Mouse (Mus musculus): ENCODE data around the gene Tnrc6c. TPM values are rescaled to one million over a fixed set of nuclear protein-coding genes. Genes with fewer than 3 reads are reported as not detected.

Tnrc6c gene
- polyA plus RNA-seq, 1 experiment from 2014 or later, result 2.4 TPM

GRCm38 (mm10) chr11:117655292-117656076, 1.4 kb downstream of the Tnrc6c start:
- ATAC-seq (ENCODE audit: insufficient read depth), result no peak; the same call in 1 of the 2 replicates
- peaks cover 48% of the 10 kb centered on the region for H3K4me1 ChIP-seq (replicated peaks)

DNA sequence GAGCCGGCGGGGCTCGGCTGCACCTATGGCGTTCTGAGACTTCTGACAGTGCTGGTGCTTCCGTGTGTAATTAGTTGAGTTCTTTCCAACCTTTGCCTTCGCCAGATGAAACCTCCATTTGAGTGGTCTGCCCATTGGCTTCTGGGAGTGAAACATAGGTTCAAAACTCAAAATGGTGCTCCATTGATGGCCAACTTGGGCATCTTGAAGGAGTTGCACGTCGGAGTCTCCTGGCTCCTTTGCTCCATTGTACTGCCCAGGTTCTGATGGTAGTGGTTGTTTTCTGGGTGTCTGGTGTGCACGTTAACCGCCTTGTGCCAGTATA, 1.9 kb downstream of the Tnrc6c start:
- peaks cover 48% of the 10 kb centered on the region for H3K4me1 ChIP-seq (replicated peaks)
- H3K27me3 ChIP-seq, result peaks cover 32% of the 10 kb centered on the region
- H3K9me3 ChIP-seq (replicated peaks), result no peaks in the 10 kb centered on the region
- 13% methylated on average over 10 of the region's 10 CpGs for WGBS (ENCODE audit: insufficient replicate concordance)
- ATAC-seq (ENCODE audit: insufficient read depth), result no peak
- peak overlapping the region; percentile 84; the same call in 1 of the 2 replicates for H3K9ac ChIP-seq
- H3K36me3 ChIP-seq (replicated peaks), result no peaks in the 10 kb centered on the region
- peak overlapping the region; percentile 82 for H3K4me3 ChIP-seq (replicated peaks)
- H3K4me2 ChIP-seq, result peak overlapping the region; percentile 96
- no peak overlapping the region for H3K27ac ChIP-seq (replicated peaks)

More at GRCm38 (mm10) chr11:117655292-117656076, 1.4 kb downstream of the Tnrc6c start:
- H3K36me3 ChIP-seq (replicated peaks), result no peaks in the 10 kb centered on the region
- peak overlapping the region; percentile 84 for H3K9ac ChIP-seq
- peak overlapping the region; percentile 96 for H3K4me2 ChIP-seq
- peak overlapping the region; percentile 82 for H3K4me3 ChIP-seq (replicated peaks)
- no peaks in the 10 kb centered on the region for H3K9me3 ChIP-seq (replicated peaks)
- under 1% methylated on average over 80 of the region's 80 CpGs for WGBS (ENCODE audit: insufficient replicate concordance)
- H3K27ac ChIP-seq (replicated peaks), result peak overlapping the region; percentile 83
- H3K27me3 ChIP-seq, result peaks cover 38% of the 10 kb centered on the region

DNA sequence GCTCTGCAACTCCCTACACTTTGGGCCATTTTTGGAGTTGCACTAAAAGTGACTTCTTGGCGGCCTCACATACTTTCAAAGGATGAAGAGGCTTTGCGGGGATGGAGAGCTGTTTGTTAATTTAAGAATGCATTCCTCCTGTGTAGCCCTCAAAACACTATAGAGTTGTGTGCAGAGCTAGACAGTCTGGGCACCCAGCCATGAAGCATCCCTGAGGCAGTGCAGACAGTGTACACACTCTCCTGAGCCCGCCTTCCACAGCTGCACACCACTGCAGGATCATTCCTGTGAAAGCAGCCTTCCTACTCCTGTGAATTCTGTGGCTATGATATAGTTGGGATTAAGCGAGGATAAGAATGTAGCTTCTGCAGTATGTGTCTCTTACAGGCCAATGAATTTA, 4.9 kb downstream of the Tnrc6c start:
- peaks cover 3% of the 10 kb centered on the region for H3K27me3 ChIP-seq
- H3K4me2 ChIP-seq, result no peak overlapping the region
- H3K9ac ChIP-seq, result no peak overlapping the region
- H3K9me3 ChIP-seq (replicated peaks), result no peaks in the 10 kb centered on the region
- no peak overlapping the region for H3K4me3 ChIP-seq (replicated peaks)
- no peak overlapping the region for H3K27ac ChIP-seq (replicated peaks)
- no peak for ATAC-seq (ENCODE audit: insufficient read depth)
- H3K4me1 ChIP-seq (replicated peaks), result peaks cover 45% of the 10 kb centered on the region
- no peaks in the 10 kb centered on the region for H3K36me3 ChIP-seq (replicated peaks)
- WGBS (ENCODE audit: insufficient replicate concordance), result 73% methylated on average over 4 of the region's 4 CpGs

DNA sequence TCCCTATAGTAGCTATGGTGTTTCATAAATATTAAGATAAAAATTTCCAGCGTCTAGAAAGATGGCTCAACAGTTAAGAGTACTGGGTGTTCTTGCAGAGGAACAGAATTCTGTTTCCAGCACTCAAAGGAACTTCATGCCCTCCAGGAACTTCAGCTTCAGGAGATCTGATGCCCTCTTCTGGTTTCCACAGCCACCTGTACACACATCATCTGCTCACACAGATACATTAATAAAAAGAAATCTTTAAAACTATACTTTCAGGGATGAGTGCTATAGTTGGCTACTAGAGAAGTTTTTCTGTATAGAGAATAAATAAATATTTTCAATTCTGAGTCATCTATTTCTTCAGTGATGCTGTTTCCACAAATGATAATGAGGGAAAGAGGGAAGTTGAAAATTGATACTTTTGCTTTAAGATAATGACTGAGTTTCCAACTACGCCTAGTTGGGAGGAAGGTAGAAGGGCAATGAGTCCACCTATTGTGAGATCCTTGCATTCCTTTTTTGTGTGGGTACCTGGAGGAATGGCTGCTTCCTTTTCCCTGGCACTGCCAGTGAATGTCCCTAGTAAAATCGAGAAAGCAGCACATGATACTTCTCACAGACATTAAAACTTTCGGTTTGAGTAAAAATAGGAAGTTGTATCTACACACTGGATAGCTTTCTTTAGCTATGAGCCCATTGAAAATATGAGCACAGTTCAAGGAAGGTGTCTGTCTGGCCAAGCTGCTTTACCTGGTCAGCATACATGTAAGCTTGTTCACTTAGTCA, 9.1 kb downstream of the Tnrc6c start:
- peaks cover 21% of the 10 kb centered on the region for H3K4me1 ChIP-seq (replicated peaks)
- no peak for ATAC-seq (ENCODE audit: insufficient read depth)
- no peak overlapping the region for H3K4me2 ChIP-seq
- no peak overlapping the region for H3K9ac ChIP-seq
- no peak overlapping the region for H3K27ac ChIP-seq (replicated peaks)
- H3K36me3 ChIP-seq (replicated peaks), result no peaks in the 10 kb centered on the region
- no peaks in the 10 kb centered on the region for H3K9me3 ChIP-seq (replicated peaks)
- WGBS (ENCODE audit: insufficient replicate concordance), result 30% methylated on average over 4 of the region's 4 CpGs
- H3K4me3 ChIP-seq (replicated peaks), result no peak overlapping the region
- H3K27me3 ChIP-seq, result no peaks in the 10 kb centered on the region

- no peak overlapping the region for H3K9ac ChIP-seq
- H3K27ac ChIP-seq (replicated peaks), result no peak overlapping the region
- ATAC-seq (ENCODE audit: insufficient read depth), result no peak
- H3K9me3 ChIP-seq (replicated peaks), result no peaks in the 10 kb centered on the region
- H3K4me2 ChIP-seq, result no peak overlapping the region
- no peaks in the 10 kb centered on the region for H3K27me3 ChIP-seq
- H3K36me3 ChIP-seq (replicated peaks), result no peaks in the 10 kb centered on the region
- H3K4me3 ChIP-seq (replicated peaks), result no peak overlapping the region
- H3K4me1 ChIP-seq (replicated peaks), result peaks cover 19% of the 10 kb centered on the region
These were observed 9.7 kb downstream of the Tnrc6c start for GRCm38 (mm10) chr11:117663810-117664139.

GRCm38 (mm10) chr11:117665189-117665588, 11.1 kb downstream of the Tnrc6c start:
- ATAC-seq (ENCODE audit: insufficient read depth), result no peak
- H3K27ac ChIP-seq (replicated peaks), result no peak overlapping the region
- no peak overlapping the region for H3K9ac ChIP-seq
- no peaks in the 10 kb centered on the region for H3K9me3 ChIP-seq (replicated peaks)
- no peaks in the 10 kb centered on the region for H3K36me3 ChIP-seq (replicated peaks)
- no peak overlapping the region for H3K4me2 ChIP-seq
- WGBS (ENCODE audit: insufficient replicate concordance), result 66% methylated on average over 3 of the region's 3 CpGs
- H3K4me1 ChIP-seq (replicated peaks), result peaks cover 13% of the 10 kb centered on the region
- no peak overlapping the region for H3K4me3 ChIP-seq (replicated peaks)
- H3K27me3 ChIP-seq, result no peaks in the 10 kb centered on the region

DNA sequence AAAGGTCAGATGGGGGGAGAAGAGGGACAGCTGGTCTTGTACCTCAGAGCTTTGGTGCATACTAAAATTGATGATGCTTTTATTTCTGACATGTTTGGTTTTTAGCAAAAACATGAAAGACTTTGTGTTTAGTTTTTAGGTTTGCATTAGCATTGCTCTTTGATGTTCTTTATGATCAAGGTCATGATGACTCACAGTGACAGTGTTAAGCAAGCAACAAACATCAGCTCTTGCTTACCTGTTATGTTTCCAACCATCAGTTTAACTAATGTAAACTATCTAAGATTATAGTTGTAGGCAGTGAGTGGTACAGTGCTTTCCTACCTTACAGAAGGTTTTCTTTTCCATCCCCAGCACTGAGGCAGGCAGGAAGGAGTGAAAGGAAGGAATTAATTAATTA, 12.5 kb downstream of the Tnrc6c start:
- Histone ChIP-seq H3K4me2 (no peak overlapping the region), H3K36me3 (replicated peaks) (no peaks in the 10 kb centered on the region), H3K9me3 (replicated peaks) (no peaks in the 10 kb centered on the region), H3K4me3 (replicated peaks) (no peak overlapping the region), H3K27me3 (no peaks in the 10 kb centered on the region), H3K9ac (no peak overlapping the region), H3K27ac (replicated peaks) (no peak overlapping the region), H3K4me1 (replicated peaks) (peaks cover 11% of the 10 kb centered on the region)
- ATAC-seq (ENCODE audit: insufficient read depth), result no peak

GRCm38 (mm10) chr11:117667152-117667551, 13.1 kb downstream of the Tnrc6c start:
- Histone ChIP-seq H3K9me3 (replicated peaks) (no peaks in the 10 kb centered on the region), H3K27me3 (no peaks in the 10 kb centered on the region), H3K36me3 (replicated peaks) (no peaks in the 10 kb centered on the region), H3K27ac (replicated peaks) (no peak overlapping the region), H3K9ac (no peak overlapping the region), H3K4me2 (no peak overlapping the region), H3K4me1 (replicated peaks) (peaks cover 9% of the 10 kb centered on the region), H3K4me3 (replicated peaks) (no peak overlapping the region)
- no peak for ATAC-seq (ENCODE audit: insufficient read depth)
- WGBS (ENCODE audit: insufficient replicate concordance), result 77% methylated on average over 5 of the region's 5 CpGs

DNA sequence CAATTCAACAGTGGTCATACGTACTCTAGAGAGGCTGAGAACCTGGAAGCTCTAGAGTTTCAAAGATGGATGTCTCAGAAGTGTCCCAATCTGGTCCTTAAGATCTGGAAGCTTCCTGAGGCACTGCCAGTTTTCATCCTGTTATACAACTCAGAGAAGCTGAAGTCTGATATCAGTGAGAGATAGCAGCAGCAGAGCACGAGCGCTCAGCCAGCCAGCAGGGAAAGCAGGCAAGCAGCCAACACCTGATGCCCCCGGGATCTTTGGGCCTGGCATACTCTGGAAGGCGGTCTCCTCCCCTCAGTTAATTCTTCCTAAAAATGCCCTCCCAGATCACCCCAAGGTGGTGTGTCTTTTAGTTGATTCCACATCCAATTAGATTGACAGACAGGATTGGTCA, 13.7 kb downstream of the Tnrc6c start:
- no peak overlapping the region for H3K4me2 ChIP-seq
- no peak overlapping the region for H3K27ac ChIP-seq (replicated peaks)
- H3K4me3 ChIP-seq (replicated peaks), result no peak overlapping the region
- 55% methylated on average over 5 of the region's 5 CpGs for WGBS (ENCODE audit: insufficient replicate concordance)
- no peak for ATAC-seq (ENCODE audit: insufficient read depth)
- no peaks in the 10 kb centered on the region for H3K36me3 ChIP-seq (replicated peaks)
- H3K27me3 ChIP-seq, result no peaks in the 10 kb centered on the region
- no peaks in the 10 kb centered on the region for H3K9me3 ChIP-seq (replicated peaks)
- peaks cover 9% of the 10 kb centered on the region for H3K4me1 ChIP-seq (replicated peaks)
- no peak overlapping the region for H3K9ac ChIP-seq

DNA sequence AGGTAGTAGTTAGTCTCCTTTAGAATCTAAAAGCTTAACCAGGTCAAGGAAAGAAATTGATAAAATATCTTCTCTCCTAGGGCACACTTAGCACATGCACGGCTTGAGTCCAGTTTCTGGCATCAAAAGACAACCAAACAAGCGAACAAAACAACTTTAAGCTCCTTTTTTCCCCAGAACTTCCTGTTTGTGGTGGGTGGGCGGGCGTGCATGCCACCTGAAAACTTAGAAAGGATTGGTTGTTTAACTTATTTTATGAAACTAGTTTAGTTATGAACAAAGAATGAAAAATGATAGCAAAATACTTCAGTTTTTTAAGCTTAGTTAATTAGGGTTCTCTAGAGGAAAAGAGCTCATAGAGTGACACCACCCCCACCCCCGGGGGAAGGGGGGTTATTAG, 17.5 kb downstream of the Tnrc6c start:
- Histone ChIP-seq H3K9ac (no peak overlapping the region), H3K4me1 (replicated peaks) (peaks cover 6% of the 10 kb centered on the region; the same call in 1 of the 2 replicates), H3K4me2 (no peak overlapping the region), H3K27ac (replicated peaks) (no peak overlapping the region), H3K36me3 (replicated peaks) (no peaks in the 10 kb centered on the region), H3K27me3 (no peaks in the 10 kb centered on the region), H3K4me3 (replicated peaks) (no peak overlapping the region), H3K9me3 (replicated peaks) (no peaks in the 10 kb centered on the region)
- WGBS (ENCODE audit: insufficient replicate concordance), result 61% methylated on average over 5 of the region's 5 CpGs
- no peak for ATAC-seq (ENCODE audit: insufficient read depth)

GRCm38 (mm10) chr11:117674531-117674930, 20.4 kb downstream of the Tnrc6c start:
- no peak overlapping the region for H3K4me2 ChIP-seq
- 87% methylated on average over 1 of the region's 1 CpGs for WGBS (ENCODE audit: insufficient replicate concordance)
- no peaks in the 10 kb centered on the region for H3K4me1 ChIP-seq (replicated peaks)
- ATAC-seq (ENCODE audit: insufficient read depth), result no peak
- no peak overlapping the region for H3K9ac ChIP-seq
- no peak overlapping the region for H3K27ac ChIP-seq (replicated peaks)
- no peaks in the 10 kb centered on the region for H3K27me3 ChIP-seq
- no peaks in the 10 kb centered on the region for H3K9me3 ChIP-seq (replicated peaks)
- H3K4me3 ChIP-seq (replicated peaks), result no peak overlapping the region
- H3K36me3 ChIP-seq (replicated peaks), result no peaks in the 10 kb centered on the region
